ENCODE assay signal across 16 mouse cellular contexts in the genomic region with DNA sequence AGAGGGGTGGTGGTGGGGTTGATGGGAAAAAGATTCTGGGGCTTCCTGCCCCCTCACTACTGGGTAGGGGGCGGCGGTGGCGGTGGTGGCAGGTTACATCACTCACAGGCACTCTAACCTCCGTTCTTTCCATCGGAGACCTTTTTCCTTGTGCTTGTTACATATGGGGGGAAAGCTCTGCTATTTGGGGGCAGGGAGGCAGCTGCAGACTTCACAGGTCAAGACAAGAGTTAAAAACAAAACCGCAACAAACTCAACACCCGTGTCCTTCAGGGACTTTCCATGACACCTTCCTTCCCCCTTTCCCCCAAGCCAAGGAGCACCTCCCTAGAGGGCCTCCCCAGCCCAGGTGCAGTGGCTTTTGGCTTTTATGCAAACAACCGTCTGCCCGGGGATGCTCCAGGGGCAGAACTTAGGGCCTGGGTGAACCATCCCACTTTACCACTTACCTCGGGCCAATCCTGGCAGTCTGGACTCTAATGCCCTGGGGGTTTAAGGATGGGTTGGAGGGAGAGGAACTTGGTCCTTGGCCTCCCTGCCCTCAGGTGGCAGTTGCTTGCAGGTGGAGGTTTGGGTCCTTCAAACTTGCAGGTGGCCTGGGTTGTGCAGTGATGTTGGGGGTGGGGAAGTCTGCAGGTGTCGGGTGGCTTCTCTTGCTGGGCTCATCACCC. TPM values are rescaled to one million over a fixed set of nuclear protein-coding genes. Genes with fewer than 3 reads are reported as not detected.
DNase-seq lines count a peak whose midpoint lies in the region; ATAC-seq lines count a peak whose summit lies in the region.
"Had no signal": no experiment of that assay in that cellular context is flagged by ENCODE, and none has a peak within 500 bp of the region (broad histone marks: within the 10 kb centered on the region; RNA-seq: fewer than 3 reads in every experiment).

No protein-coding gene starts in this region.

- peak; percentile 6 for DNase-seq in cerebellum, adult 9-10 months
- DNase-seq in cerebellum, adult 18-20 months, result no peak
- DNase-seq in A20 (ENCODE audit: low read depth, low spot score), result peak; percentile 98
- peak; percentile 92 for DNase-seq in splenic B cell, adult 2 months (ENCODE audit: low read depth, low spot score)
- DNase-seq in right cerebral cortex, adult 18-20 months, result no peak
- no peak for DNase-seq in adrenal gland, postnatal 25 days
- DNase-seq: adrenal gland, adult 2 months; forebrain, postnatal 0 days; kidney, postnatal 14 days; liver, embryonic 13.5 days; right cerebral cortex, postnatal 4 days had no signal

- peaks cover 42% of the 10 kb centered on the region for H3K27me3 ChIP-seq in limb, embryonic 13.5 days
- H3K27me3 ChIP-seq in splenic B cell, adult 2 months (ENCODE audit: control insufficient read depth, insufficient read depth, low read length, poor library complexity, severe bottlenecking), result no peaks in the 10 kb centered on the region; the same call in 1 of the 2 replicates
- peaks cover 30% of the 10 kb centered on the region for H3K27me3 ChIP-seq in kidney, embryonic 14.5 days (ENCODE audit: control insufficient read depth, insufficient read depth, low read length)

- H3K4me3 ChIP-seq in limb, embryonic 13.5 days, result peak overlapping the region; percentile 66; the same call in 1 of the 2 replicates
- no peak overlapping the region for H3K4me3 ChIP-seq in kidney, embryonic 14.5 days (ENCODE audit: low read length)

- peak overlapping the region; percentile 80; the same call in 1 of the 2 replicates for H3K4me2 ChIP-seq in limb, embryonic 13.5 days (replicated peaks)
- no peak overlapping the region for H3K4me2 ChIP-seq in kidney, embryonic 14.5 days (replicated peaks; ENCODE audit: low read depth, low read length)

- no peak for ATAC-seq in limb, embryonic 13.5 days (ENCODE audit: low FRiP score, low read depth)
- ATAC-seq in kidney, embryonic 14.5 days (ENCODE audit: low FRiP score, low TSS enrichment), result no peak
- ATAC-seq: forebrain, postnatal 0 days had no signal

- peaks cover 18% of the 10 kb centered on the region for H3K4me1 ChIP-seq in limb, embryonic 13.5 days
- H3K4me1 ChIP-seq in kidney, embryonic 14.5 days (ENCODE audit: control insufficient read depth, insufficient read depth, low read length), result 0 out of 2 replicates have a peak, but pooled peaks cover 7% of the 10 kb centered on the region

- no peak overlapping the region for H3K27ac ChIP-seq in limb, embryonic 13.5 days
- H3K27ac ChIP-seq in kidney, embryonic 14.5 days (ENCODE audit: low read depth, low read length), result no peak overlapping the region
- H3K27ac ChIP-seq: hindbrain, embryonic 15.5 days; liver, embryonic 13.5 days; macrophage had no signal

- no peak overlapping the region for H3K9ac ChIP-seq in limb, embryonic 13.5 days
- no peak overlapping the region for H3K9ac ChIP-seq in kidney, embryonic 14.5 days (ENCODE audit: low read depth, low read length)
- H3K9ac ChIP-seq: forebrain, postnatal 0 days; liver, embryonic 13.5 days had no signal

- WGBS in limb, embryonic 13.5 days, result 4% methylated on average over 11 of the region's 11 CpGs
- 18% methylated on average over 11 of the region's 11 CpGs for WGBS in kidney, embryonic 14.5 days

- no peaks in the 10 kb centered on the region for H3K9me3 ChIP-seq in limb, embryonic 13.5 days
- H3K9me3 ChIP-seq in kidney, embryonic 14.5 days (ENCODE audit: control insufficient read depth, low read length), result no peaks in the 10 kb centered on the region
- H3K9me3 ChIP-seq: hindbrain, embryonic 15.5 days; liver, embryonic 13.5 days had no signal

- no peaks in the 10 kb centered on the region for H3K36me3 ChIP-seq in limb, embryonic 13.5 days
- no peaks in the 10 kb centered on the region; the same call in 1 of the 2 replicates for H3K36me3 ChIP-seq in splenic B cell, adult 2 months (ENCODE audit: control insufficient read depth, insufficient read depth, low read length, poor library complexity, severe bottlenecking)
- peaks cover 9% of the 10 kb centered on the region; the same call in 1 of the 2 replicates for H3K36me3 ChIP-seq in kidney, embryonic 14.5 days (ENCODE audit: control insufficient read depth, insufficient read depth, low read length)
- H3K36me3 ChIP-seq: hindbrain, embryonic 15.5 days had no signal

RNA-seq across cellular contexts. Expression of a gene that starts 13.0 kb away (rescaled TPM):
- 5.2 and 6.7 TPM in 2 replicates for polyA plus RNA-seq in limb, embryonic 13.5 days (2015; fragmentation: Nextera tagmentation; extraction: Ambion mirVana)
- polyA plus RNA-seq in kidney, embryonic 14.5 days (2014; fragmentation: Nextera tagmentation; extraction: Ambion mirVana), result 52.3 and 66.8 TPM in 2 replicates
- total RNA-seq in adrenal gland, postnatal 25 days (2021), result 1.0 TPM in 1 of 2 replicates, not detected in the other
- total RNA-seq: granulocyte monocyte progenitor cell, adult 5-6 weeks had no signal

RNA-seq across cellular contexts. Expression of a gene that starts 20.4 kb away (rescaled TPM):
- polyA plus RNA-seq in limb, embryonic 13.5 days (2015; fragmentation: Nextera tagmentation; extraction: Ambion mirVana), result 76.0 and 79.4 TPM in 2 replicates
- 83.8 and 101 TPM in 2 replicates for polyA plus RNA-seq in kidney, embryonic 14.5 days (2014; fragmentation: Nextera tagmentation; extraction: Ambion mirVana)
- total RNA-seq in adrenal gland, postnatal 25 days (2021), result 80.3 and 84.7 TPM in 2 replicates

RNA-seq across cellular contexts. Expression of a gene that starts 46.9 kb away (rescaled TPM):
- polyA plus RNA-seq in limb, embryonic 13.5 days (2015; fragmentation: Nextera tagmentation; extraction: Ambion mirVana), result 47.3 and 53.0 TPM in 2 replicates
- 35.5 and 54.1 TPM in 2 replicates for polyA plus RNA-seq in kidney, embryonic 14.5 days (2014; fragmentation: Nextera tagmentation; extraction: Ambion mirVana)
- total RNA-seq in adrenal gland, postnatal 25 days (2021), result 3.8 and 6.2 TPM in 2 replicates
- total RNA-seq: granulocyte monocyte progenitor cell, adult 5-6 weeks had no signal
- polyA plus RNA-seq: macrophage had no signal

RNA-seq across cellular contexts. Expression of a gene that starts 58.9 kb away (rescaled TPM):
- 10.4 and 12.4 TPM in 2 replicates for polyA plus RNA-seq in limb, embryonic 13.5 days (2015; fragmentation: Nextera tagmentation; extraction: Ambion mirVana)
- 10.7 and 14.8 TPM in 2 replicates for polyA plus RNA-seq in kidney, embryonic 14.5 days (2014; fragmentation: Nextera tagmentation; extraction: Ambion mirVana)
- 3.6 and 6.5 TPM in 2 replicates for total RNA-seq in adrenal gland, postnatal 25 days (2021)

Comparison
In these comparisons a context has a peak if more than half of its experiments do, and no peak if none do; other contexts are left out.
1. DNase-seq: peak in cerebellum, adult 9-10 months (single experiment), A20 (single experiment) and splenic B cell, adult 2 months (single experiment); none in cerebellum, adult 18-20 months (0 of 2), right cerebral cortex, adult 18-20 months (single experiment) and adrenal gland, postnatal 25 days (single experiment).